7 mouse cellular contexts compared by ENCODE assay signal in genomic region chr4:105108641-105109198, GRCm38 (mm10). TPM values are rescaled to one million over a fixed set of nuclear protein-coding genes. Genes with fewer than 3 reads are reported as not detected.
DNase-seq lines count a peak whose midpoint lies in the region; ATAC-seq and TF ChIP-seq lines count a peak whose summit lies in the region.

No protein-coding gene starts in this region.

- H3K4me1 ChIP-seq in CH12.LX (ENCODE audit: control insufficient read depth in 1 of 2, insufficient read depth in 2 of 2) = peaks cover 0 to 3% of the 10 kb centered on the region in 2 experiments; a peak in 1 of 4 replicates
- H3K4me1 ChIP-seq in bone marrow macrophage, adult 2 months (ENCODE audit: control insufficient read depth, insufficient read depth, low read length) = peaks cover 8% of the 10 kb centered on the region
- peaks cover 23% of the 10 kb centered on the region for H3K4me1 ChIP-seq in hindbrain, embryonic 15.5 days (replicated peaks)
- H3K4me1 ChIP-seq in lung, postnatal 0 days (ENCODE audit: insufficient read depth, low read depth, low read length) = no peaks in the 10 kb centered on the region

- peak overlapping the region; percentile 83 for H3K4me2 ChIP-seq in CH12.LX (ENCODE audit: insufficient read depth, low read depth, poor library complexity, severe bottlenecking)
- H3K4me2 ChIP-seq in hindbrain, embryonic 15.5 days = peak overlapping the region; percentile 68
- peak overlapping the region; percentile 97 for H3K4me2 ChIP-seq in lung, postnatal 0 days (replicated peaks; ENCODE audit: low read depth, low read length)

- WGBS in hindbrain, embryonic 15.5 days = 24% methylated on average over 5 of the region's 5 CpGs
- 28% methylated on average over 5 of the region's 5 CpGs for WGBS in lung, postnatal 0 days

- no peaks in the 10 kb centered on the region for H3K9me3 ChIP-seq in CH12.LX (replicated peaks; ENCODE audit: low read length)
- no peaks in the 10 kb centered on the region for H3K9me3 ChIP-seq in hindbrain, embryonic 15.5 days
- H3K9me3 ChIP-seq in lung, postnatal 0 days (ENCODE audit: low read length) = no peaks in the 10 kb centered on the region

- no peak for TF ChIP-seq RAD21 in CH12.LX (IDR thresholded peaks at IDR 0.05; ENCODE audit: low read depth, low read length)

- no peaks in the 10 kb centered on the region for H3K79me2 ChIP-seq in CH12.LX (replicated peaks; ENCODE audit: control insufficient read depth, extremely low read depth, insufficient read depth, poor library complexity, severe bottlenecking)

- TF ChIP-seq EP300 in CH12.LX (IDR thresholded peaks at IDR 0.05; ENCODE audit: low read length) = no peak
- TF ChIP-seq EP300 in lung, postnatal 0 days (IDR thresholded peaks at IDR 0.05) = no peak

- peaks cover 8% of the 10 kb centered on the region for H3K27me3 ChIP-seq in CH12.LX (replicated peaks)
- H3K27me3 ChIP-seq in hindbrain, embryonic 15.5 days = no peaks in the 10 kb centered on the region
- H3K27me3 ChIP-seq in lung, postnatal 0 days (replicated peaks; ENCODE audit: insufficient read depth, low read length) = no peaks in the 10 kb centered on the region

- in situ Hi-C loops in CH12.LX (cut with MboI; ENCODE audit: low pct_ligation_motif_present, low pct_unique_long_range_greater_than_20kb, low sequenced_read_pairs) = no loop called here

- H3K27ac ChIP-seq in CH12.LX (ENCODE audit: insufficient read depth, low read depth) = no peak overlapping the region
- no peak overlapping the region for H3K27ac ChIP-seq in bone marrow macrophage, adult 2 months (ENCODE audit: insufficient read depth, low read depth, low read length)
- H3K27ac ChIP-seq in hindbrain, embryonic 15.5 days (replicated peaks) = peak overlapping the region; percentile 92
- H3K27ac ChIP-seq in lung, postnatal 0 days (ENCODE audit: low read length) = no peak overlapping the region

- no peak for TF ChIP-seq CTCF in CH12.LX (conservative IDR thresholded peaks at IDR 0.05 in 1 of 2, IDR thresholded peaks at IDR 0.05 in 1 of 2; ENCODE audit: low read depth in 2 of 2, low read length in 2 of 2)
- TF ChIP-seq CTCF in bone marrow macrophage, adult 2 months (IDR thresholded peaks at IDR 0.05; ENCODE audit: low read depth, low read length) = no peak
- 0 out of 2 replicates have a peak, but pooled peaks have one; percentile 7 for TF ChIP-seq CTCF in lung, postnatal 0 days (IDR thresholded peaks at IDR 0.05)

- dilution Hi-C loops in CH12.LX (cut with MboI; ENCODE audit: extremely low pct_ligation_motif_present, extremely low pct_unique_long_range_greater_than_20kb, low sequenced_read_pairs) = no loop called here

- H3K4me3 ChIP-seq in CH12.LX (replicated peaks in 1 of 3; ENCODE audit: low read depth in 2 of 3, low read length in 2 of 3, poor library complexity in 1 of 3) = peak overlapping the region in 1 of 3 experiments; percentile 78
- H3K4me3 ChIP-seq in bone marrow macrophage, adult 2 months (ENCODE audit: insufficient read depth, low read length) = peak overlapping the region; percentile 73
- H3K4me3 ChIP-seq in hindbrain, embryonic 15.5 days = peak overlapping the region; percentile 79
- H3K4me3 ChIP-seq in lung, postnatal 0 days (ENCODE audit: low read depth, low read length) = peak overlapping the region; percentile 69

- no peak for TF ChIP-seq POLR2A in CH12.LX (IDR thresholded peaks at IDR 0.05; ENCODE audit: low read depth, low read length)
- TF ChIP-seq POLR2A in bone marrow macrophage, adult 2 months (IDR thresholded peaks at IDR 0.05; ENCODE audit: borderline replicate concordance, low read depth, low read length) = no peak

- no peaks in the 10 kb centered on the region for H3K36me3 ChIP-seq in CH12.LX (replicated peaks in 1 of 2; ENCODE audit: control insufficient read depth in 1 of 2, insufficient read depth in 1 of 2, low read length in 1 of 2)
- H3K36me3 ChIP-seq in hindbrain, embryonic 15.5 days = no peaks in the 10 kb centered on the region
- H3K36me3 ChIP-seq in lung, postnatal 0 days (ENCODE audit: insufficient read depth, low read length) = no peaks in the 10 kb centered on the region

- ATAC-seq in hindbrain, embryonic 15.5 days (ENCODE audit: low FRiP score, low read depth) = no peak; the same call in 1 of the 2 replicates
- peak; percentile 23 for ATAC-seq in lung, postnatal 0 days

- no peak overlapping the region for H3K9ac ChIP-seq in CH12.LX (ENCODE audit: insufficient read depth, low read depth)
- peak overlapping the region; percentile 86 for H3K9ac ChIP-seq in hindbrain, embryonic 15.5 days
- H3K9ac ChIP-seq in lung, postnatal 0 days (replicated peaks; ENCODE audit: low read depth) = peak overlapping the region; percentile 59; the same call in 1 of the 2 replicates

- no peak for DNase-seq in CH12.LX (ENCODE audit: extremely low read depth)
- DNase-seq in lung, postnatal 0 days (ENCODE audit: low spot score) = peak; percentile 11
- DNase-seq in urinary bladder, postnatal 36 days (ENCODE audit: low spot score in 2 of 2) = no peak
- DNase-seq in layer of hippocampus, adult 9-10 months (ENCODE audit: low spot score) = no peak
- no peak for DNase-seq in spleen, postnatal 10 days (ENCODE audit: low spot score in 2 of 2)

TF ChIP-seq in CH12.LX, 34 proteins besides CTCF, POLR2A, EP300 and RAD21:
- TF ChIP-seq TCF12 (IDR thresholded peaks at IDR 0.05; ENCODE audit: low read depth, low read length) (no peak), JUND (conservative IDR thresholded peaks at IDR 0.05; ENCODE audit: low read depth, low read length) (no peak), KAT2A (IDR thresholded peaks at IDR 0.05; ENCODE audit: insufficient replicate concordance, low read length) (no peak), USF2 (conservative IDR thresholded peaks at IDR 0.05; ENCODE audit: low read depth, low read length) (no peak), E2F4 (IDR thresholded peaks at IDR 0.05; ENCODE audit: insufficient replicate concordance, low read depth, low read length) (no peak), NELFE (IDR thresholded peaks at IDR 0.05; ENCODE audit: low read depth, low read length) (no peak), MXI1 (IDR thresholded peaks at IDR 0.05; ENCODE audit: low read depth, low read length) (no peak), HCFC1 (IDR thresholded peaks at IDR 0.05; ENCODE audit: low read depth, low read length) (no peak), CHD2 (IDR thresholded peaks at IDR 0.05; ENCODE audit: low read length) (no peak), ETS1 (conservative IDR thresholded peaks at IDR 0.05; ENCODE audit: low read depth, low read length) (no peak), ZMIZ1 (IDR thresholded peaks at IDR 0.05; ENCODE audit: low read depth, low read length) (no peak), MYC (IDR thresholded peaks at IDR 0.05; ENCODE audit: low read depth, low read length) (no peak), UBTF (IDR thresholded peaks at IDR 0.05; ENCODE audit: low read depth, low read length) (no peak)

RNA-seq across cellular contexts. Expression of gene Prkaa2, which starts 1.0 kb away (rescaled TPM):
- total RNA-seq in CH12.LX (2012; rRNA removed) = 0.34 and 0.68 TPM in 2 replicates
- total RNA-seq in CH12.LX (2014; rRNA removed) = 0.23 TPM in 2 replicates
- polyA plus RNA-seq in CH12.LX (2012; ENCODE audit: insufficient read length, low read depth) = 0.20 and 0.29 TPM in 2 replicates
- polyA plus RNA-seq in bone marrow macrophage, adult 2 months (2012; ENCODE audit: insufficient read depth, insufficient read length, missing spikeins) = 0.09 TPM in 1 of 2 replicates, not detected in the other
- polyA plus RNA-seq in hindbrain, embryonic 15.5 days (2015; fragmentation: Nextera tagmentation; extraction: Ambion mirVana) = 13.4 and 14.0 TPM in 2 replicates
- 2.3 and 2.6 TPM in 2 replicates for polyA plus RNA-seq in lung, postnatal 0 days (2015; fragmentation: Nextera tagmentation; extraction: Ambion mirVana)

RNA-seq across cellular contexts. Expression of gene Plpp3, which starts 48.4 kb away (rescaled TPM):
- total RNA-seq in CH12.LX (2012; rRNA removed) (0.17 and 0.34 TPM in 2 replicates), CH12.LX (2014; rRNA removed) (1.2 and 1.3 TPM in 2 replicates)
- polyA plus RNA-seq in CH12.LX (2012; ENCODE audit: insufficient read length, low read depth) = 1.0 and 1.6 TPM in 2 replicates
- 0.43 and 0.58 TPM in 2 replicates for polyA plus RNA-seq in bone marrow macrophage, adult 2 months (2012; ENCODE audit: insufficient read depth, insufficient read length, missing spikeins)
- polyA plus RNA-seq in hindbrain, embryonic 15.5 days (2015; fragmentation: Nextera tagmentation; extraction: Ambion mirVana) = 92.4 and 95.1 TPM in 2 replicates
- polyA plus RNA-seq in lung, postnatal 0 days (2015; fragmentation: Nextera tagmentation; extraction: Ambion mirVana) = 134 and 140 TPM in 2 replicates

Comparison
In these comparisons a context has a peak if more than half of its experiments do, and no peak if none do; other contexts are left out.
1. RNA of gene Plpp3, which starts 48.4 kb away (polyA plus RNA-seq): 134 to 140 TPM in lung, postnatal 0 days and 92.4 to 95.1 TPM in hindbrain, embryonic 15.5 days; 1.0 to 1.6 TPM in CH12.LX and 0.43 to 0.58 TPM in bone marrow macrophage, adult 2 months; every median in the first group is over 10 times any median in the second.
2. Peak in every context shown above with its lines, with median percentiles within 50 percentile points of each other: H3K4me2 ChIP-seq.